Mouse (Mus musculus): ENCODE results near the gene Foxa1. TPM values are rescaled to one million over a fixed set of nuclear protein-coding genes. Genes with fewer than 3 reads are reported as not detected.

Foxa1 gene
- polyA plus RNA-seq, 1 experiment from 2014 or later, result 0.10 TPM

DNA sequence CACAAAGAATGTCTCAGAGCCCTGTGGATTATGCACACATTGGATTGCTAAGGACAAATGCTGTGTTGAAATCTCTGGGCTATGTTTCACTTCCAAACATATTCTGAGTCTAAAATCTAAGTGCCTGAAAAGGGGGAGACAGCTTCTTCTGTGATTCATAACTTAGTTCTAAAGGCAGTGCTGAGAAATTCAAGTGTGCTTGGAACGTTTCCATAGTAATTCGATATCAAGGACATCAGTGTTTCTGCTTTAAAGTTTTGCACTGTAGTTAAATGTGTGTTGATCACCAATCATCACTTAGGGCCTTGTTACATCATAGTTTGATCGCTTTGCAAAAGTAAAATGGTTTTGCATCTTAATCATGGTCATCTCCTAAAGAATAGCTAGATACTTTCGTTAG lies 37.0 kb downstream of the Foxa1 start:
- ATAC-seq (replicated peaks), result no peak
- Histone ChIP-seq H3K9ac (replicated peaks) (no peak overlapping the region), H3K27me3 (no peaks in the 10 kb centered on the region), H3K4me3 (no peak overlapping the region), H3K36me3 (no peaks in the 10 kb centered on the region), H3K4me2 (replicated peaks) (no peak overlapping the region), H3K4me1 (no peaks in the 10 kb centered on the region), H3K27ac (replicated peaks) (no peak overlapping the region), H3K9me3 (no peaks in the 10 kb centered on the region)
- WGBS, result 80% methylated on average over 4 of the region's 4 CpGs

GRCm38 (mm10) chr12:57508938-57509337 lies 37.8 kb downstream of the Foxa1 start:
- no peak overlapping the region for H3K27ac ChIP-seq (replicated peaks)
- no peaks in the 10 kb centered on the region for H3K9me3 ChIP-seq
- H3K4me1 ChIP-seq, result no peaks in the 10 kb centered on the region
- H3K27me3 ChIP-seq, result no peaks in the 10 kb centered on the region
- no peak overlapping the region for H3K4me2 ChIP-seq (replicated peaks)
- H3K36me3 ChIP-seq, result no peaks in the 10 kb centered on the region
- ATAC-seq (replicated peaks), result no peak
- no peak overlapping the region for H3K9ac ChIP-seq (replicated peaks)
- no peak overlapping the region for H3K4me3 ChIP-seq
- WGBS, result 18% methylated on average over 11 of the region's 11 CpGs

DNA sequence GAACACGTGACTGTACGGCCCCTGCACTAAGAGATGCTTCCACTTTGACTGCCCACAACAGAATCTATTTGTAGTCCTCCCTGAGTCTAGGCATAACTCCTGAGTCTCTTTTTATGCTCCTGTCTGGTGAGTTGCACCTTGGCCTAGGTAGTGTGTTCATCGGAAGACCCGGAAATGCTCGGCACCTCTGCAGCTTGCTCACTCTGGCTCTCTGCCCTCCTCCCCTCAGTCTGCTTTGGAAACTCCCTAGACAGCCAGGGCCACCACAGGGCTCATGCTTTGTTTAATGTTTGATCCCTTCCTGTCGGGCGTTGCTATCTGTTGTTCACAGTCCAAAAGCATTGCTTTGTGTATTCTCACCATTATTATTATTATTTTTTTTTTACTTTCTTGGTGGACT lies 41.4 kb downstream of the Foxa1 start:
- Histone ChIP-seq H3K4me1 (no peaks in the 10 kb centered on the region), H3K36me3 (no peaks in the 10 kb centered on the region), H3K9ac (replicated peaks) (no peak overlapping the region), H3K27me3 (no peaks in the 10 kb centered on the region), H3K4me2 (replicated peaks) (no peak overlapping the region), H3K27ac (replicated peaks) (no peak overlapping the region), H3K4me3 (no peak overlapping the region), H3K9me3 (no peaks in the 10 kb centered on the region)
- no peak for ATAC-seq (replicated peaks)
- WGBS, result 71% methylated on average over 7 of the region's 7 CpGs

GRCm38 (mm10) chr12:57500246-57500645 lies 46.5 kb downstream of the Foxa1 start:
- Histone ChIP-seq H3K4me2 (replicated peaks) (no peak overlapping the region), H3K27me3 (no peaks in the 10 kb centered on the region), H3K4me3 (no peak overlapping the region), H3K27ac (replicated peaks) (no peak overlapping the region), H3K9ac (replicated peaks) (no peak overlapping the region), H3K4me1 (no peaks in the 10 kb centered on the region), H3K36me3 (no peaks in the 10 kb centered on the region), H3K9me3 (no peaks in the 10 kb centered on the region)
- WGBS, result 88% methylated on average over 7 of the region's 7 CpGs
- no peak for ATAC-seq (replicated peaks)

GRCm38 (mm10) chr12:57496347-57497119 lies 50.2 kb downstream of the Foxa1 start:
- Histone ChIP-seq H3K4me3 (no peak overlapping the region), H3K36me3 (no peaks in the 10 kb centered on the region), H3K4me1 (no peaks in the 10 kb centered on the region), H3K4me2 (replicated peaks) (no peak overlapping the region), H3K27ac (replicated peaks) (no peak overlapping the region), H3K9ac (replicated peaks) (no peak overlapping the region), H3K9me3 (no peaks in the 10 kb centered on the region), H3K27me3 (no peaks in the 10 kb centered on the region)
- no peak for ATAC-seq (replicated peaks)
- WGBS, result 94% methylated on average over 6 of the region's 6 CpGs

Other genes with a start within 250 kb of the Foxa1 start
- gene Ttc6, start 17.2 kb upstream of the Foxa1 start, polyA plus RNA-seq (2015; fragmentation: Nextera tagmentation; extraction: Ambion mirVana), result 0.11 and 0.27 TPM in 2 replicates

Data from forebrain, embryonic 15.5 days (tissue).